Mouse (Mus musculus) kidney, adult 11 months (tissue): ENCODE results near the gene Wdr73.

ENCODE experiments used
- DNase-seq: peaks from one replicate; pipeline ENCODE4 v3.0.0; 2022

Gene Wdr73

GRCm38 (mm10) chr7:80849710-80850109, 51.4 kb downstream of the Wdr73 start:
- no peak for DNase-seq

DNA sequence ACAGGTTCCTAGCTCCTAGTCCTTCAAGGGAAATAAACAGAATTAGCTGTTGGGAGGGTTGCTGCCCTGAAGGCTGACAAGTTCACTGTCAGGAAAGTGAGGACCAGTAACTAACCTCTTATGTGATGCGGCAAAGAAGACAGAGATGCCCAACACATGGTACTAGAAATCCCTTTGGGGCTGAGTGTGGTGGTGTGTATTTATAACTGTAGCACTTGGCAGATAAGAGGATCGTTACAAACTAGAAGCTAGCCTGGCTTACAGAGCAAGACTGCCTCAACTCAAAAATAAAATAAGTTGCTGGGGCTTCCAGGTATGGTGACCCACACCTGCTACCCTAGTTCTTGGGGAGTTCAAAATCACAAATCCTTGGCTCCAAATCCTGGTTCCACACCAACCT, 51.8 kb downstream of the Wdr73 start:
- no peak for DNase-seq

DNA sequence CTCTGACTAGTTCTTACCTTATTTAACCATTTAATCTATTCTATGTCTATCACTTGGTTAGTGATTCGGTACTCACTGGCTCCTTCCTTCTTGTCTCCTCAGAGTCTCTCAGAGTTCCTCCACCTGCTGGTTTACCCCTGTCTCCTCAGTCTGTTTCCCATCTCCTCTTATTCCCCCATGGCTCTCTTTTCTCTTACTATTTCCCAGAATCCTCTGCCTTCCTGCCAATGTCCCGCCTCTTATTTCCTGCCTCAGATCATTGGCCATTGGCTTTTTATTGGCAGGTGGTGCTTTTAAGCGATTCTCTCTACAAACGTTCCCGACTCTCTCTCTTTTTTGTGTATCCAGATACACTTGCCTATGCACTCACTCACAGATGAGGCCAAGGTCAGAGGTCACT, 54.4 kb downstream of the Wdr73 start:
- no peak for DNase-seq

DNA sequence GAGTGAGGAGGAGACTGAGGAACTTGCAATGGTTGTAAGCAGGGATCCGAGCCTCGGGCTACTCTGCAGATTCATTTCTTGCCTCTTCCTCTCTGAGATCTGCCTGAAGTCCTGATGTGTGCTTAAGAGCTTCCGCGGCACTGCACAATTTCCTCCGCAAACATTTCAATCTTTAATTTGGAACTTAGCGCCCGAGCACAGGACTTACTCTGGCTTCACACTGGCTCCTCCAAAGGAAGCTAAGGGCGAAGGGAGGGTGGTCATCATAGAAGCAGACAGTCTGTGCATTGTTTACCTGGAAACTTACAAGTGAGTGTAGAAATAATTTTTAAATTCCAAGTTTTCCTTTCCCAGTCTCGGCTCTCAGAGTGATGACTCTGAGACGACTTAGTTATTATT, 54.8 kb downstream of the Wdr73 start:
- DNase-seq = no peak

- DNase-seq = no peak
Observed at GRCm38 (mm10) chr7:80845621-80846279, 55.3 kb downstream of the Wdr73 start.

DNA sequence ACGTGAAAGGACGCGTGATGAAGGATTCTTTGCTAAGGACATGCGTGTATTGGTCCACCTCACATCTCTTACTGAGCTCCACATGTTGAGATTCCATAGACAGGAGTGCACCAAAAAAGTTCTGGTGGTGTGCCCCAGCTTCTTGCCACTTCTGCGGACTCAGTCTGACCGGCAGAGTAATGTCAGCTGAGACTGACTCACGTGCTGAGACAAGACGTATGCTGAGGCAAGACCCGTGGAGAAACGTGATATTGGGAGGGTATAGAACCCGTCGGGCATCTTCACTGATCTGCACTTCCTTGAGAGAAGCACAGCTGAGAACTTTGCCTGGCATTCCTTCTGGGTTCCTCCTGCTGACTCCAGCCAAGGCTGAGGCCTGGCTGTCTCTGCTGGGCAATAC, 56.4 kb downstream of the Wdr73 start:
- DNase-seq = no peak

- no peak for DNase-seq
Observed at GRCm38 (mm10) chr7:80843910-80844640, 57.0 kb downstream of the Wdr73 start.

- DNase-seq = no peak
Observed at GRCm38 (mm10) chr7:80843176-80843575, 57.9 kb downstream of the Wdr73 start.

GRCm38 (mm10) chr7:80842132-80842531, 58.9 kb downstream of the Wdr73 start:
- no peak for DNase-seq

DNA sequence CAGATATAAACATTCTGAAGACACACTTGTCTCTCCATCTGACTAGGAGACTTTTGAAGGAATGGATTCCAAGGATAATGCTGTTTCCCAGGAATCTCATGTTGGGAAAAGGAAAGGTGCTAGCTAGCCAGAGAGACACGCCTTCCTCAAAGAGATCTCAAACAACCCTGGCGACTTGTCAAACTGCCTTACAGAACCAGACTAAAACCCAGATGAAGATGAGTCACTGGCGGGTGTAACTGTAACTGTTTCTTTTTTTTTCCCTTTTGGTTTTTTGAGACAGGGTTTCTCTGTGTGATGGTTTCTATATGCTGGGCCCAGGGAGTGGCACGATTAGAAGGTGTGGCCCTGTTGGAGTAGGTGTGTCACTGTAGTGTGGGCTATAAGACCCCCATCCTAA, 60.1 kb downstream of the Wdr73 start:
- DNase-seq = no peak
